Mouse (Mus musculus) R1 (cell line): ENCODE measurements around the gene A730046J19Rik.

Experiments
- DNase-seq: peaks from one replicate; pipeline ENCODE4 v3.0.0-alpha.2; 2018; ENCODE audit warnings: low read depth, low spot score

Gene A730046J19Rik

GRCm38 (mm10) chrX:144153523-144153922 lies at the start of gene A730046J19Rik:
TSS of gene A730046J19Rik (plus strand) at chrX:144153695.
- DNase-seq = no peak

- DNase-seq = no peak
Measured at GRCm38 (mm10) chrX:144104619-144105416, 48.7 kb upstream of the A730046J19Rik start.

- DNase-seq = no peak
Measured at GRCm38 (mm10) chrX:144136281-144136680, 17.2 kb upstream of the A730046J19Rik start.

DNA sequence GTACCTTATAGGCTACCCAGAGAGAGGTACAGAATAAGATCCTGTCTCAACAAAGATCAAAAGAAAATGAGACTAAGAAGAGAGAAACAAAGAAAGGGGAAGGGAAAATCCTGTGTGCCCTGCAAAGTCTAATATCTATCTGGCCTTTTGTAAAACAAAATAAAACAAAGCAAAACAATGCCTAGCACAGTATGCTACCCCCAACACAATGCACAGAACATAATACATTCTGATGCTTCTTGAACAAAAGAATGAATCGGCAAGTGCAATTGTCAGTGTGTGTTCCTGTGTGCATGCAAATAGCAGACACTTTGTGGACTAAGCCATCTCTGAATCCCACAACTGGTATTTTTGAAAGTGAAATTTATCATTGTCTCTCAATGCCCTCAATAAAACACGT lies 3.5 kb upstream of the A730046J19Rik start:
- DNase-seq = peak; percentile 66

DNA sequence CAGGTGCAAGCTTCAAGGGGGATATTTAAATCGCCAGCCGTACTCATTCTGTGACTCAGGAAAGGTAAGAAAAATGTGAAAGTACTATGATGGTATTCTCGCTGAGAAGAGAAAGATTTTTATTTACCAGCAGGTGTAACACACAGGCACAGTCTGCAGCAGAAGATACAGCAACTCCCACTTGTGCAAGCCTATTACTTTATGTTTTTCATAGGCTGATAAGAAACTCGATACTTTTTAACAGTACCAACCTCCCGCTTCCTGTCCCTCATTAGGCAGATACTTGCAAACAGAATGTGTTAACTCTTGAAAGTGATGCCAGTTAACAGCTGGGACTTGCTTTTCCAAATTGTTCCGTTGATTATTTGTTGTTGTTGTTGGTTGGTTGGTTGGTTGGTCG lies 616 bp downstream of the A730046J19Rik start:
- no peak for DNase-seq

DNA sequence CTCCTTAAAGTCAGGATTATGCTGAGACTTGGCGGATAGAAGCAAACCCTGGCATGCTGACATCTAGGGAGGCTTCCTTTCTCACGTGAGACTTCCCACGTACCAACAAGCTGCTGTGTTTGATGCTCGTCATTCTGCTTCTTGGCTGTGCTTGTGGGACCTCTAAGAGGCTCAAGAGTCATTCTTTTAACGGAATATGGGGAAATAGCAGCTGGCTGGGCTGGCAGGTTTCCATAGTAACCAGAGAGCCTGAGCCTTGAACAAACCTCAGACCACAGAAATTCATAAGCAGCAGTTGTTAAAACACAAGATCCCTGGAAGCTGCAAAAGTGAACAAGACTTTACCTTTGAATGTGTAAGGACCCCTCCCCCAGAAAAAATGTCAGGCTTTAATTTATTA lies 9.4 kb downstream of the A730046J19Rik start:
- no peak for DNase-seq
